Comparison of ENCODE assay signal across 8 mouse cellular contexts in genomic region chr3:89316833-89317232, GRCm38 (mm10). TPM values are rescaled to one million over a fixed set of nuclear protein-coding genes. Genes with fewer than 3 reads are reported as not detected.
DNase-seq lines count a peak whose midpoint lies in the region; ATAC-seq lines count a peak whose summit lies in the region.

No protein-coding gene starts in this region.

- H3K4me1 ChIP-seq in hindbrain, embryonic 14.5 days (replicated peaks; ENCODE audit: control insufficient read depth, insufficient read depth, low read length), result peaks cover 32% of the 10 kb centered on the region

- 0 out of 2 replicates have a peak overlapping the region, but pooled peaks have one; percentile 28 for H3K9ac ChIP-seq in hindbrain, embryonic 14.5 days

- peak; percentile 26; the same call in 1 of the 2 replicates for ATAC-seq in hindbrain, embryonic 14.5 days (ENCODE audit: low FRiP score)

- H3K27me3 ChIP-seq in hindbrain, embryonic 14.5 days (ENCODE audit: control insufficient read depth, insufficient read depth, low read length), result peaks cover 12% of the 10 kb centered on the region; the same call in 1 of the 2 replicates

- no peak overlapping the region for H3K27ac ChIP-seq in hindbrain, embryonic 14.5 days

- H3K4me3 ChIP-seq in hindbrain, embryonic 14.5 days (replicated peaks; ENCODE audit: low read length), result no peak overlapping the region

- H3K36me3 ChIP-seq in hindbrain, embryonic 14.5 days (replicated peaks; ENCODE audit: control insufficient read depth, insufficient read depth), result peaks cover 30% of the 10 kb centered on the region

- peak overlapping the region; percentile 38 for H3K4me2 ChIP-seq in hindbrain, embryonic 14.5 days (replicated peaks)

- DNase-seq in T-cell, adult 2 months (ENCODE audit: low spot score), result peak; percentile 57
- DNase-seq in cerebellum, postnatal 25 days, result peak; percentile 88 to 91
- DNase-seq in frontal cortex, postnatal 36 days (ENCODE audit: low spot score in 2 of 2), result peak; percentile 85 to 92
- peak; percentile 90 for DNase-seq in hindbrain, embryonic 14.5 days (ENCODE audit: low spot score)
- peak; percentile 87 to 90 for DNase-seq in layer of hippocampus, postnatal 14 days (ENCODE audit: low spot score in 2 of 2)
- peak; percentile 91 for DNase-seq in lung, postnatal 25 days (ENCODE audit: low spot score)
- DNase-seq in retina, postnatal 1 day, result peak; percentile 93
- peak; percentile 71 to 76 for DNase-seq in thymus, postnatal 36 days

- 0% methylated on average over 4 of the region's 4 CpGs for WGBS in hindbrain, embryonic 14.5 days

- H3K9me3 ChIP-seq in hindbrain, embryonic 14.5 days (ENCODE audit: control insufficient read depth, low read length), result no peaks in the 10 kb centered on the region

RNA-seq across cellular contexts. Expression of gene Efna3, which starts 5.9 kb away (rescaled TPM):
- 62.5 and 70.3 TPM in 2 replicates for polyA plus RNA-seq in hindbrain, embryonic 14.5 days (2014; fragmentation: Nextera tagmentation; extraction: Ambion mirVana)
- 10 to 100 TPM; 57.8 to 62.7 TPM for total RNA-seq in layer of hippocampus, postnatal 14 days (2021)

RNA-seq across cellular contexts. Expression of gene Efna4, which starts 21.0 kb away (rescaled TPM):
- 4.4 and 4.9 TPM in 2 replicates for polyA plus RNA-seq in hindbrain, embryonic 14.5 days (2014; fragmentation: Nextera tagmentation; extraction: Ambion mirVana)
- 1 to 10 TPM; 1.0 to 1.8 TPM for total RNA-seq in layer of hippocampus, postnatal 14 days (2021)

RNA-seq across cellular contexts. Expression of gene Adam15, which starts 33.0 kb away (rescaled TPM):
- polyA plus RNA-seq in hindbrain, embryonic 14.5 days (2014; fragmentation: Nextera tagmentation; extraction: Ambion mirVana), result 40.8 and 44.0 TPM in 2 replicates
- 100 to 1,000 TPM; 114 to 115 TPM for total RNA-seq in layer of hippocampus, postnatal 14 days (2021)

RNA-seq across cellular contexts. Expression of gene Efna1, which starts 35.9 kb away (rescaled TPM):
- polyA plus RNA-seq in hindbrain, embryonic 14.5 days (2014; fragmentation: Nextera tagmentation; extraction: Ambion mirVana), result 9.4 and 10.8 TPM in 2 replicates
- 1 to 10 TPM; 6.4 TPM for total RNA-seq in layer of hippocampus, postnatal 14 days (2021)

RNA-seq across cellular contexts. Expression of gene Dcst2, which starts 44.9 kb away (rescaled TPM):
- polyA plus RNA-seq in hindbrain, embryonic 14.5 days (2014; fragmentation: Nextera tagmentation; extraction: Ambion mirVana), result 0.12 and 0.21 TPM in 2 replicates
- total RNA-seq in layer of hippocampus, postnatal 14 days (2021), result under 1 TPM; 0.41 to 0.76 TPM
